Mouse (Mus musculus): ENCODE measurements around the gene Kcna2. TPM values are rescaled to one million over a fixed set of nuclear protein-coding genes. Genes with fewer than 3 reads are reported as not detected.
A peak's percentile ranks its signal among the peaks of the same experiment; 100 is the strongest.

Kcna2 gene
- total and polyA plus RNA-seq, 2 experiments = 0.54 to 1.2 TPM

DNA sequence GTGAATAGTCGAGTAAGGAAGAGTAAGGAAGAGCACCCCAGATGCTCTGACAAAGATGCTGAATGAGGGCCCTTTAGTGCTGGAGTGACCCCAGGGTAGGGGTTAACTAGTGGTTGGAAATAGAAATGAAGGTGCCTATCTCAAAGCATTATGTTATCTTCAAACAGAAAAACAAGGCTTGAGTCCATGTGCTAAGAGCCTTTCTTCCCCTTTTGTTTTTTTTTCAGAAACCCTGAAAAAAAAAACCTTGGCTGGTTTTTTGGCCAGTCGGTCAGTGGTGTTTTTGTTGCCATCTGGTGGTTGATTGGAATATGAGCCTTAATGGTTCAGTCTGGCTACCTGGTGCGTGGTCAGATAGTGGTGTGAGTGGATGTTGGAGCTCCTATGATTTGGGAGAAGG, 19.7 kb upstream of the Kcna2 start:
- Histone ChIP-seq H3K4me3 (ENCODE audit: insufficient read depth, low read depth, low read length) (no peak overlapping the region), H3K9ac (ENCODE audit: low read depth, low read length) (no peak overlapping the region), H3K36me3 (ENCODE audit: control insufficient read depth, insufficient read depth, low read length) (no peaks in the 10 kb centered on the region), H3K4me1 (ENCODE audit: control insufficient read depth, insufficient read depth, low read length) (no peaks in the 10 kb centered on the region), H3K27me3 (ENCODE audit: control insufficient read depth, insufficient read depth, low read length) (no peaks in the 10 kb centered on the region), H3K79me2 (ENCODE audit: control insufficient read depth, insufficient read depth, low read length) (no peaks in the 10 kb centered on the region), H3K27ac (replicated peaks; ENCODE audit: insufficient read depth, low read depth, low read length) (no peak overlapping the region)
- 29% methylated on average over 3 of the region's 3 CpGs for WGBS
- DNase-seq (ENCODE audit: extremely low read depth, low read depth, low spot score) = no peak
- TF ChIP-seq CTCF (IDR thresholded peaks at IDR 0.05; ENCODE audit: low read depth, low read length) (no peak), POLR2A (IDR thresholded peaks at IDR 0.05; ENCODE audit: extremely low read depth, insufficient read depth, low read length) (no peak)

DNA sequence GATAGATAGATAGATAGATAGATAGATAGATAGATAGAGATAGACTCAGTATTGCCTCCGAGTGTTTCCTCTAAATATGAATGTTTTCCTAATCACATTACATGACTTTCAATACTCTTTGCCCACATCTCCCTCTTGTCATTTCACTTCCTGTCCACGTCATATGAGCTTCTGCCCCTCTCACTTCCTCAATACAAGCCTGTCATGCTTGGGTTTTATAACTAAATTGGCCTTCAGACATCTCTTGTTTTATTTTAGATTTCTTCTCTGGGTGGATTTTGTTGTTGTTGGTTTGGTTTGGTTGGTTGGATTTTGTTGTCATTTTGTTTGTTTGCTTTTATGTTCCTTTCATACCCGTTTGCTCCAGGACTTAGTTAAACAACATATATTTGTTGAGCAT, 16.4 kb upstream of the Kcna2 start:
- peak; percentile 15 for DNase-seq (ENCODE audit: extremely low read depth, low read depth, low spot score)
- Histone ChIP-seq H3K36me3 (ENCODE audit: control insufficient read depth, insufficient read depth, low read length) (no peaks in the 10 kb centered on the region), H3K4me3 (ENCODE audit: insufficient read depth, low read depth, low read length) (no peak overlapping the region), H3K27me3 (ENCODE audit: control insufficient read depth, insufficient read depth, low read length) (no peaks in the 10 kb centered on the region), H3K79me2 (ENCODE audit: control insufficient read depth, insufficient read depth, low read length) (no peaks in the 10 kb centered on the region), H3K27ac (replicated peaks; ENCODE audit: insufficient read depth, low read depth, low read length) (no peak overlapping the region), H3K9ac (ENCODE audit: low read depth, low read length) (no peak overlapping the region), H3K4me1 (ENCODE audit: control insufficient read depth, insufficient read depth, low read length) (no peaks in the 10 kb centered on the region)
- 57% methylated on average over 3 of the region's 3 CpGs for WGBS
- no peak for TF ChIP-seq CTCF (IDR thresholded peaks at IDR 0.05; ENCODE audit: low read depth, low read length)
- no peak for TF ChIP-seq POLR2A (IDR thresholded peaks at IDR 0.05; ENCODE audit: extremely low read depth, insufficient read depth, low read length)

- no peak overlapping the region for H3K4me3 ChIP-seq (ENCODE audit: insufficient read depth, low read depth, low read length)
These were observed 13.5 kb upstream of the Kcna2 start for GRCm38 (mm10) chr3:107087410-107087809.

DNA sequence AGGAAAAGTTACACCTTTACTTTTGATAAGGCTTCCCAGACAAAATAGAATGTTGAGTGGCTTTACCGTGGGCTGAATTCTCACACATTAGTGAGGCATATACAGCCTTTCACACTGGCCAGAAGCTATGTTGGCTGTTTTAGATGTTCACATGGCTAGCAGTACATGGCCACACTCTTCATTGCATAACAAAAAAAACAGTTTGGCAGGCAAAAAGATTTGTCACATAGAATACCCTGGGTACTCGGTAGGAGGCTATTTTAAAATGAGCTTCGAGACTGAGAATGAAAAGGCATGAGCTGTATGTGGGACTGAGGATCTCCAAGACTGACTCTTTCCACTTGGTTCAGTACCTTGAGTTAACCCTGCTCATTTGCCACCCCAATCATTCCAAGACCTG, 12.1 kb upstream of the Kcna2 start:
- H3K4me3 ChIP-seq (ENCODE audit: insufficient read depth, low read depth, low read length) = no peak overlapping the region
- no peaks in the 10 kb centered on the region for H3K4me1 ChIP-seq (ENCODE audit: control insufficient read depth, insufficient read depth, low read length)
- no peaks in the 10 kb centered on the region for H3K79me2 ChIP-seq (ENCODE audit: control insufficient read depth, insufficient read depth, low read length)
- H3K36me3 ChIP-seq (ENCODE audit: control insufficient read depth, insufficient read depth, low read length) = no peaks in the 10 kb centered on the region
- H3K9ac ChIP-seq (ENCODE audit: low read depth, low read length) = no peak overlapping the region
- no peak overlapping the region for H3K27ac ChIP-seq (replicated peaks; ENCODE audit: insufficient read depth, low read depth, low read length)
- no peak for DNase-seq (ENCODE audit: extremely low read depth, low read depth, low spot score)
- TF ChIP-seq POLR2A (IDR thresholded peaks at IDR 0.05; ENCODE audit: extremely low read depth, insufficient read depth, low read length) (no peak), CTCF (IDR thresholded peaks at IDR 0.05; ENCODE audit: low read depth, low read length) (no peak)
- WGBS = 82% methylated on average over 3 of the region's 3 CpGs
- no peaks in the 10 kb centered on the region for H3K27me3 ChIP-seq (ENCODE audit: control insufficient read depth, insufficient read depth, low read length)

More at GRCm38 (mm10) chr3:107087410-107087809, 13.5 kb upstream of the Kcna2 start:
- Histone ChIP-seq H3K4me1 (ENCODE audit: control insufficient read depth, insufficient read depth, low read length) (no peaks in the 10 kb centered on the region), H3K79me2 (ENCODE audit: control insufficient read depth, insufficient read depth, low read length) (no peaks in the 10 kb centered on the region), H3K36me3 (ENCODE audit: control insufficient read depth, insufficient read depth, low read length) (no peaks in the 10 kb centered on the region), H3K27me3 (ENCODE audit: control insufficient read depth, insufficient read depth, low read length) (no peaks in the 10 kb centered on the region), H3K9ac (ENCODE audit: low read depth, low read length) (no peak overlapping the region), H3K27ac (replicated peaks; ENCODE audit: insufficient read depth, low read depth, low read length) (no peak overlapping the region)
- no peak for TF ChIP-seq CTCF (IDR thresholded peaks at IDR 0.05; ENCODE audit: low read depth, low read length)
- no peak for TF ChIP-seq POLR2A (IDR thresholded peaks at IDR 0.05; ENCODE audit: extremely low read depth, insufficient read depth, low read length)
- peak; percentile 30 for DNase-seq (ENCODE audit: extremely low read depth, low read depth, low spot score)
- WGBS = 85% methylated on average over 4 of the region's 4 CpGs

DNA sequence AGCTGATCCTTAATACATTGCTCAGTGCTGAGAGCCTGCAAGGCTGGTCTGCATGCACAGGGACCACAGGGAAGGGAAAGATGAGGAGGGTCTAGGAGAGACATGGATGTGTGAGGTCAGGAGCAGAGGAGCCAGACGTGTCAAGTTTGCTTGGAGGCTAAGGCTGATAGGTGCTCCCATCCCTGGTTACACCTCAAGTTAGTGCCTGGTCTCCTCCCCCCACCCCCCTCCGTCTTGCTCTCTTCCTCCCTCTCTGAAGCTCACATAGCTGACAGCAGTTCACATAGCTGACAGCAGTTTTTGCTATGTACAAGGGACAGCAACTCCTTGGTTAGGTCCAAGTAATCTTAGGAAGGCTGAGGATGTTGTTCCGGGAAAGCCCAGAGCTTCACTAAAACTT, 11.5 kb upstream of the Kcna2 start:
- H3K27ac ChIP-seq (replicated peaks; ENCODE audit: insufficient read depth, low read depth, low read length) = no peak overlapping the region
- no peaks in the 10 kb centered on the region for H3K36me3 ChIP-seq (ENCODE audit: control insufficient read depth, insufficient read depth, low read length)
- no peak overlapping the region for H3K4me3 ChIP-seq (ENCODE audit: insufficient read depth, low read depth, low read length)
- H3K9ac ChIP-seq (ENCODE audit: low read depth, low read length) = no peak overlapping the region
- TF ChIP-seq CTCF (IDR thresholded peaks at IDR 0.05; ENCODE audit: low read depth, low read length) = no peak
- no peak for TF ChIP-seq POLR2A (IDR thresholded peaks at IDR 0.05; ENCODE audit: extremely low read depth, insufficient read depth, low read length)
- WGBS = 54% methylated on average over 3 of the region's 3 CpGs
- no peaks in the 10 kb centered on the region for H3K4me1 ChIP-seq (ENCODE audit: control insufficient read depth, insufficient read depth, low read length)
- DNase-seq (ENCODE audit: extremely low read depth, low read depth, low spot score) = no peak
- no peaks in the 10 kb centered on the region for H3K27me3 ChIP-seq (ENCODE audit: control insufficient read depth, insufficient read depth, low read length)
- no peaks in the 10 kb centered on the region for H3K79me2 ChIP-seq (ENCODE audit: control insufficient read depth, insufficient read depth, low read length)

- Histone ChIP-seq H3K4me1 (ENCODE audit: control insufficient read depth, insufficient read depth, low read length) (no peaks in the 10 kb centered on the region), H3K27ac (replicated peaks; ENCODE audit: insufficient read depth, low read depth, low read length) (no peak overlapping the region), H3K79me2 (ENCODE audit: control insufficient read depth, insufficient read depth, low read length) (no peaks in the 10 kb centered on the region), H3K4me3 (ENCODE audit: insufficient read depth, low read depth, low read length) (no peak overlapping the region), H3K36me3 (ENCODE audit: control insufficient read depth, insufficient read depth, low read length) (no peaks in the 10 kb centered on the region), H3K27me3 (ENCODE audit: control insufficient read depth, insufficient read depth, low read length) (no peaks in the 10 kb centered on the region), H3K9ac (ENCODE audit: low read depth, low read length) (no peak overlapping the region)
- TF ChIP-seq POLR2A (IDR thresholded peaks at IDR 0.05; ENCODE audit: extremely low read depth, insufficient read depth, low read length) (no peak), CTCF (IDR thresholded peaks at IDR 0.05; ENCODE audit: low read depth, low read length) (no peak)
- DNase-seq (ENCODE audit: extremely low read depth, low read depth, low spot score) = no peak
- WGBS = 60% methylated on average over 7 of the region's 7 CpGs
These were observed 10.9 kb upstream of the Kcna2 start for GRCm38 (mm10) chr3:107090001-107090400.

All from liver, adult 2 months (tissue).